Mouse (Mus musculus) bone marrow, adult 2 months (tissue): Measurements from ENCODE around the gene Lmbr1.

ENCODE experiments used
- CTCF ChIP-seq: fragments of 200-500 bp; IDR thresholded peaks from 2 replicates; pipeline ENCODE4 v1.5.1; 2011; ENCODE audit warnings: low read length, control low read depth; ENCODE audit not compliant: control insufficient read depth, insufficient read depth
- POLR2A ChIP-seq: fragments of 200-500 bp; IDR thresholded peaks from 2 replicates; pipeline ENCODE4 v1.6.1; 2011; ENCODE audit warnings: low read depth, mild to moderate bottlenecking, control low read depth, low read length, borderline replicate concordance; ENCODE audit not compliant: control insufficient read depth

DNA sequence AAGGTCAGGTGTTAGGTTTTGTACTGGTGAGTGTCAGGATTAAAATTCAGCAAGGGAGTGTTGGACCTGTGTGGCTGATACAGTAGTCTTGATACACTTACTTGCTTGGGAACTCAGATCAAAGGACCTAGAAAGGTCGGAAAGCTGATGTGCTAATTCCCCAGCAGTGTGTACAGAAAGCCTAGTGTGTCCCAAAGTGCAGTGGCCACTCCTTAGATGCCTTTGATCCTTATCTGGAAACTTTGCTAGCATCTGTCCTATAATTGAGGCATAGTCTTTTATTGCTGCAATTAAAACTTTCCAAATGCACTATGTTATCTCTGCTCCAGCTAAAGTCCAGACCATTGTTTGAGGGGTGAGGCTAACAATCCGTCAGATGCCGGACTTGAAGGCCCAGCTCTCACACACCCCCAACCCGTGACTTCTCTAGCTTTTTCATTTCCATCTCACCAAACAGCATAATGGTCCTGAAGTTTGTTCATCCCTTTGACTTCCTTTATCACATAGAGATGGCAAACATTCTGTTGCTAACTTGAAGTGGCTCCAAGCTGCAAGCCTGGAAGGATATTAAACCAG is 166.1 kb downstream of the Lmbr1 start:
- TF ChIP-seq CTCF (no peak), POLR2A (no peak)
